Mouse (Mus musculus) left cerebral cortex, postnatal 14 days (tissue): ENCODE data around the gene Crlf3. TPM values are rescaled to one million over a fixed set of nuclear protein-coding genes. Genes with fewer than 3 reads are reported as not detected.

ENCODE experiments used
- DNase-seq, 2 experiments: peaks; one replicate each; pipeline ENCODE4 v3.0.0; 2021 to 2022; ENCODE audit warnings: low spot score in 2 of 2, mixed read lengths in 1 of 2
- intact Hi-C: fragments of 180-260 bp; cut with DNase I; formaldehyde crosslinking; loops from one replicate; pipeline ENCODE4 v1.15.1; 2025
- long read RNA-seq, 2 experiments: library from polyadenylated mRNA; stranded (forward); transcript quantifications; one replicate each; pipeline ENCODE4 v2.0.0; 2021
- total RNA-seq, 2 experiments: library from RNA; stranded (reverse); gene quantifications; 2 replicates each; pipeline ENCODE4 v1.2.3; 2021

Crlf3 gene
- 10 to 100 TPM; 13.6 to 14.1 TPM for total RNA-seq
- long read RNA-seq, experiment 1, transcript Crlf3-201 (8 exons, 2,396 nt), result major isoform, 12 of 18 reads
- long read RNA-seq, experiment 1, partial matches to known transcripts, result 2 of 18 reads
- long read RNA-seq, experiment 1, other reads (novel, unspliced or antisense), result 3 of 18 reads
- long read RNA-seq, experiment 2, transcript Crlf3-201 (8 exons, 2,396 nt), result major isoform, 12 of 16 reads
- long read RNA-seq, experiment 2, partial matches to known transcripts, result 0 of 16 reads
- long read RNA-seq, experiment 2, other reads (novel, unspliced or antisense), result 4 of 16 reads

- intact Hi-C loops, result no loop called here
- DNase-seq, result peak; percentile 87 to 89
These were observed at the start of gene Crlf3 for GRCm38 (mm10) chr11:80080826-80081728. TSS of gene Crlf3 (minus strand) at chr11:80080991.

- intact Hi-C loops, result no loop called here
- DNase-seq, result no peak
These were observed 35.6 kb upstream of the Crlf3 start for GRCm38 (mm10) chr11:80116411-80116810.

DNA sequence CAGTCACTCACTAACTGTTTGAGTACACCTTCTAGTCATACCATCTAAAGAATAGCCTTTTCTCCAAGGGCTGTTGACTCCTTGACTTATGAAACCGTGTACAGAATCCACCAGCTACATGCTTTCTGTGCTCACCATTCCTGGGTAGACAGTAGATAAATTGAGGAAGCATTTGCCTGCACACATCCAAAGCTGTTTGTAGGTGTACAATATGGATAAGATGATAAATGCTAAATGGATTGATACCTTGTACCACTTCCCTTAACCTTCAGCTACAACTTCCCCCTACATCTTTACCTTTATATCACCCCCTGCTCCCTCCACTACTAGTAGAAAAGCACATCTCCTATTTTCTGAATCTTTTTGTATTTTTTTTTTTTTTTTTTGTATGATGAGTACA, 23.6 kb upstream of the Crlf3 start:
- intact Hi-C loops, result no loop called here
- DNase-seq, result no peak

- DNase-seq, result no peak
- intact Hi-C loops, result no loop called here
These were observed 20.5 kb upstream of the Crlf3 start for GRCm38 (mm10) chr11:80101298-80101697.

DNA sequence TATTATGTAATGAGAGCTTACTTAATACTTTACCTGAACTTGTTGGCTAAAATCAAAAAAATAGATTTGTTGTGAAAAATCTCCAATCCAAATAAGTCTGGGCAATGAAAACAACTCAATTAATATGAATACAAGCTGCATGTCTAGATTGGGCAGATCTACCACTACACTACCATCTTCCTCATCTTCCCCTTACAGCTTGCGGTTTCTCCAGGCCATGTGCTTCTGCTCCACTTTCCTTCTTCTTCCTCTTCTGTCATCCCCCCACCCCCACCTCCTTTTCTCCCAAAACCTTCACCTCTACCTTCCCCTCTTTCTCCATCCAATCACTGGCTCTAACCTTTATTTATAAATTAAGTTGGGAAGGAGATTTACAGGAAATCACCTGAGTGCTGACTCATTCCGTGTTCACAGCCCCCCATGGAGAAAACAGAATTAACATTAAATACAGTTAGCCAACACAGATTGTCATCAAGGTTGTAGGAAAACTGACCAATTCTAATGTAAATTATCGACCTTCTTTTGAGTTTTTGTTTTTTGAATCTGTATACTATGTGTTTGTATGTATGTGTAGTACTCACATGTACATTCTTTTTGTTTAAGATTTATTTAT, 17.8 kb upstream of the Crlf3 start:
- DNase-seq, result no peak
- intact Hi-C loops, result no loop called here

- intact Hi-C loops, result no loop called here
- DNase-seq, result no peak
These were observed 9.9 kb upstream of the Crlf3 start for GRCm38 (mm10) chr11:80090555-80091164.

DNA sequence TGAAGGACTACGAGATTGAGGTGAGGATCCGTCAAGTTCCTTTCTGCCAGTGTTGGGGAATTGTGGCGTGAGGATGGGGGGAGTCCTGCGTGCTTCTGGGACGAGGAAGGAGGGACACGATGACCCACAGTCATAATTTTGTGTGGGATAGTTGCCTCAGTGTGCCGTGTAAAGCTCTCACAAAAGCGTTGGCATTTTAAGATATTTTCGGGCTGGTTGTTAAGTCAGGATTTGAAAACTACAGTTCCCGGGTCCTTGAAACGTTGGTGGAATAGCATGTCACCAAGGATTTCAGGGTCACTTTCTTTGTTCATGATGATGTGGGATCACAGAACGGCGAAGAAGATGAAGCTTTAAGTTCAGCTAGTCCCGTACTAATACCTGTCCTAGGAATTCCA, 9.0 kb upstream of the Crlf3 start:
- intact Hi-C loops, result no loop called here
- no peak for DNase-seq

DNA sequence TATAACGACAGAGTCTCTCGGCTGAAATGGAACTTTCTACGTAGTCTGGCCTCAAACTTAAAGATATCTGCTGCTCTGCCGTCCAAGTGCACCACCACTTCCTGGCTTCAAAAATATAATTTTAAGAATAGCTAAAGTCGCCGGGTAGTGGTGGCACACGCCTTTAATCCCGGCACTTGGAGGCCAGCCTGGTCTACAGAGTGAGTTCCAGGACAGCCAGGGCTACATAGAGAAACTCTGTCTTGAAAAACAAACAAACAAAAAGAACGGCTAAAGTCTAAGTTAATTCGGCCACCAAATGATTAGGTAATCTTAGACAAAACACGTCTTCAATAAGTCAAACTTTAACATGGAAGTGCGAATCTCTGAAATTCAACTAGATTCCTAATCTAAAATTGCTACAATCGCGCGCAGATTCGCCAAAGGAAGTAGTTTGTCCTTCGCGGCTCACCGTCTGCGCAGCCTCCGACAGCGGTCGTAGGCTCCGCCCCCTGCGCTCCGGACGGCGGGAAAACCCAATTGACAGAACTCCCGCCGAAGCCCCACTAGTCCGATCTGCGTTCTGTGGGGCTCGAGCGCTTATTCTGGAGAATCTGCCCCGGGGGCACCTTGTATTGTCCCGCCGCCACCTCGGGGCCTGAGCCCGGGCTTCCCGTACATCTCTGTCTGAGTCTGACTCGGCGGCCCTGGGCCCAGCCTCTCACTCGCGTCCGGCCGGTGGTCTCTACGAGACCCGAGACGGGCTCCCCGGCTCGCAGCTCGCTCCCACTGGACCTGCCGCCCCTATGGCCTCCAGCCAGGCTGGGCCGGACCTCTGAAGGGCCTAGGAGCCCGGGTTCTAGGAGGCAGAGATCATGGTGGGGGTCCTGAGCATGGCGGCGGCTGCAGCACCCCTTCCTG, 8.4 kb upstream of the Crlf3 start, which contains the start of gene Atad5:
Atad5 (plus strand) TSS at position 484 of the 900 bp plus-strand sequence.
- intact Hi-C loops, result no loop called here
- DNase-seq, result peak; percentile 89 to 94

DNA sequence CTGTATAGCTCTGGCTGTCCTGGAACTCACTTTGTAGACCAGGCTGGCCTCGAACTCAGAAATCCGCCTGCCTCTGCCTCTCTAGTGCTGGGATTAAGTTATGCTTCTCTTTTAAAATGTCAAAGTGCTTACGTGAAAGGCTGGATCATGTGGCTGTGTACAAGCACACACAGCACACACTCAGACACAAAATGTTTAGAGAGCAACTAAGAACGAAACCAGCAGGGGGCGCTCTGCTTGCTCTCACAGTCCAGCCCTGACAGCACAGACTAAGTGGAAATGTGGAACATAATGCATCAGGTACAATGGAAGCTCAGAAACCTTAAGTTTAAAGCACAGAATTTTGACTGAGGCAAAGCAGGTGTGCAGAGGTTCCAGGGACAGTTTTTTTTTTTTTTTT, 6.1 kb upstream of the Crlf3 start:
- peak; percentile 86 to 91 for DNase-seq

DNA sequence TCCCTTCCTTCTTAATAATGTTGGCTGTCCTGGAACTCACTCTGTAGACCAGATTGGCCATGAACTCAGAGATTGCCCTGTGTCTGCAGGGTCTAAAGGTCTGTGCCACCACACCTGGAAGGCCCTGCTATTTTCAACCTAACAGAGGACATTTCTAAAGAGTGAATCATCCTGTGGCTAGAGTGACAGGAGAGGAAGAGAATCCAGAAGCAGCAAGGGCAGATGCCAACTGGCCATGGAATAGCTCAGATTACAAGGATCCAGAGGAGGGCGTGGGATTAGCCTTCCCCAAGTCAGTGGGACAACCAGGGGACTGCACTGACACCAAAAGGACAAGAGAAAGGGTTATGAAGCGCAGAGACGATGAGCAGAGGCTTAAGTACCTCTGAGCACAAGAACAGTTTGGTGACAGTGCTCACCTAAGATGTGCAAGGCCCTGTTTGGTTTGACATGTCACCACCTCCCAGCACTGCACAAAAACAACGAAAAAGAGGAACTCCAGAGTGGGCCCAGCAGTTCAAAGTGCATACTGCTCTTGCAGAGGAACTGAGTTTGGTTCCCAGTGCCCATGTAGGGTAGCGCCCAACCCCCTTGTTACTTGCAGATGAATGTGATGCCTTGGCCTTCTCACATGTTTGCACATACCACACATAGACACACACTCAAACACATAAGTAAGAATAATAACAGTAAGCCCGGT, 4.7 kb upstream of the Crlf3 start:
- DNase-seq, result peak in 1 of 2 experiments; percentile 7
- intact Hi-C loops, result no loop called here

More for the DNA sequence above, 6.1 kb upstream of the Crlf3 start:
- intact Hi-C loops, result no loop called here

DNA sequence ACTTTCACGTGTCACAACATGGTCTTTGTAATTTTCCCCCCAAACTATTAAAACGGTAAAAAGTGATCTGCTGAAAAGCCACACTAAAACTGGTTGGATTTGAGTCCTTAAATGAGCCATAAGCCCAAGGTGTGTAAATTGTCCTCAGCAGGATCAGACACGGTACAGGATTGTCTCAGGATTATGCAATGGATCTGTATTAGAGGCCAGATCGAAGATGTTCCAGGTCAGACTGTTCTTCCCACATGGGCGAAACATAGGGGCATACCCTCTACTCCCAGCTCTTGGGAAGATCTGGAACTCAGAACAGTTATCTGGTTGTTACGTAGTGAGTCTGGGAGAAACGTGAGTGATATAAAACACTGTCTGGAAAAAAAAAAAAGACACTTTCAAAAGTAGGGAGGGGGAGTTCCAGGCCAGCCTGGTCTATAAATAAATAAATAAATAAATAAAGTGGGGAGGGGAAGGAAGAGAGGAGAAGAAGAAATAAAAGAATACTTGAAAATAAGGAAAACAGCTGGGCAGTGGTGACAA, 1.1 kb upstream of the Crlf3 start:
- intact Hi-C loops, result no loop called here
- no peak for DNase-seq

- no peak for DNase-seq
- intact Hi-C loops, result no loop called here
These were observed 388 bp downstream of the Crlf3 start for GRCm38 (mm10) chr11:80080381-80080825.

- DNase-seq, result no peak
- intact Hi-C loops, result no loop called here
These were observed 1.0 kb downstream of the Crlf3 start for GRCm38 (mm10) chr11:80079751-80080150.

DNA sequence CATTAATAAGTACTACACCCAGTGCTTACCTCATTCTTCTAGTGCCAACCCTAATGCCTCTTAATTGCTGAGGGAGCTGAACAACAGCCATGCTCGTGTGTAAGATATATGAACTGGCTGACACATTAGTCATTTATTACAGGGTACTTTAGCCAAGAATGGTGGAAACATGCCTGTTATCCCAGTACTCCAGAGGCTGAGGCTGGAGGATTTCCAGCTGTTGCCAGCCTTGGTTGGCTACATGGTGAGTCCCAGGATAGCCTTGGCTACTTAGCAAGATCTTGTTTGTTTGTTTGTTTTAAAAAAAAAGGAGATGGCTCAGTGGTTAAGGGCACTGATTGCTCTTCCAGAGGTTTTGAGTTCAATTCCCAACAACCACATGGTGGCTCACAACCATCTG, 2.0 kb downstream of the Crlf3 start:
- DNase-seq, result no peak
- intact Hi-C loops, result no loop called here

DNA sequence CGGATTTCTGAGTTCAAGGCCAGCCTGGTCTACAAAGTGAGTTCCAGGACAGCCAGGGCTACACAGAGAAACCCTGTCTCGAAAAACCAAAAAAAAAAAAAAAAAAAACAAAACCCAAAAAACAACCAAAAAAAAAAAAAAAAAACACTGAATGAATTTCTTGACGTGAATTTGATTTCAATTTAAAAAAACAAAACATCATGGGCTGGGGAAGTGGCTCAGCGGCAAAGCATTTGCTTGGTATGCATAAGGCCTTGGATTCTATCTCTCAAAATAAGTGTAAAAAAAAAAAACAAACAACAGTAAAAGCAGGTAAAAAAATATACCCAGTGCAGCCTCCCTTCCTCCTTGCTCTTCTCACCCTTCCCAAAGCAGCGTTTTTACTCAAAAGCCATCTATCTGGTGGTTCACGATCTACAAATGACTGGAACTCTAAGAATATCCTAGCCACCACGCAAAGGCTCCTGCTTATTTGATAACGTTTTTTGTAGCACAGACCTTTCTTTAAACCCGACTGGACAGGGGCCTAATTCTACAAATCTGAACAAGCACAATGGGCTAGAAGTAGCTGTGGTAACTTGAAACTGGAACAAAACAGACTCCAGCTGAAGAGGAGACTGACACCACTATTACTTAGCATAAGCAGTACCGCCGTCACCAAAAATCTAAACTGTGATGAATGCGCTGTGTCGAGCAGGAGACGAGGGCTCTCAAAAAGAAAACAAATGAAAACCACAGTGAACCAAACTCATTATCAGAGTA, 2.8 kb downstream of the Crlf3 start:
- intact Hi-C loops, result no loop called here
- DNase-seq, result no peak

- intact Hi-C loops, result no loop called here
- DNase-seq, result no peak
These were observed 5.0 kb downstream of the Crlf3 start for GRCm38 (mm10) chr11:80075608-80076277.

DNA sequence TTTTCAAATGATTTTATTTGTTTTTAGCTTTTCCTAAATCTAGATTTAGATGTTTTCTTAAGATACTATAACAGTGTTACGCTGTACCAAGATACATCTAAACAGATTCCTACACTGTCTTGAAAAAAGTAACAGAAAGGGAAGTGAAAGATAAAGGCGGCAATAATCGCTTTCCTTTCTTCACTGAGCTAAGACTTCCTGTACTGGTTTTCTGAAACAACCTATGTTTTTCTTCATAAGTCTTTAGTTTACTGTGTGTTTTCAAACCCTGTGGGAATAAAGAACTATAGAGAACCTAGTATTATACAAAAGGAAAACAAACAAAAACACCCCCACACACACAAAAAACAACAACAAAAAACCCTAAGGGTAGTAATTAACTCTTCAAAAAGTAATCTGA, 8.4 kb downstream of the Crlf3 start:
- no peak for DNase-seq

More for the DNA sequence above, 8.4 kb downstream of the Crlf3 start:
- intact Hi-C loops, result no loop called here
